Mouse (Mus musculus) layer of hippocampus, postnatal 36 days (tissue): ENCODE measurements around the gene Kcnip2. TPM values are rescaled to one million over a fixed set of nuclear protein-coding genes. Genes with fewer than 3 reads are reported as not detected.
"Not testable (repeated sequence)": the region's sequence is repeated elsewhere in the genome, so short reads cannot be mapped to it uniquely, and the experiment has no call there.

Experiments
- DNase-seq, 2 experiments: peaks; one replicate each; pipeline ENCODE4 v3.0.0; 2022
- total RNA-seq, 2 experiments: library from RNA; stranded (reverse); gene quantifications; 2 replicates each; pipeline ENCODE4 v1.2.3; 2021

The Kcnip2 gene
- total RNA-seq, 2 experiments from 2014 or later, result 228 to 229 TPM

- DNase-seq, result no peak
These were observed 4.7 kb downstream of the Kcnip2 start for GRCm38 (mm10) chr19:45811028-45811674.

GRCm38 (mm10) chr19:45807732-45808131, 8.1 kb downstream of the Kcnip2 start:
- no peak for DNase-seq

- DNase-seq, result not testable (repeated sequence)
These were observed 10.0 kb downstream of the Kcnip2 start for GRCm38 (mm10) chr19:45805817-45806216.

- DNase-seq, result no peak
These were observed 11.1 kb downstream of the Kcnip2 start for GRCm38 (mm10) chr19:45804593-45805368.

GRCm38 (mm10) chr19:45803408-45803807, 12.5 kb downstream of the Kcnip2 start:
- DNase-seq, result no peak

GRCm38 (mm10) chr19:45802702-45803101, 13.2 kb downstream of the Kcnip2 start:
- no peak for DNase-seq

- DNase-seq, result no peak
These were observed 19.0 kb downstream of the Kcnip2 start for GRCm38 (mm10) chr19:45796879-45797278.

- DNase-seq, result no peak
These were observed 19.8 kb downstream of the Kcnip2 start for GRCm38 (mm10) chr19:45796061-45796556.

- no peak for DNase-seq
These were observed 20.4 kb downstream of the Kcnip2 start for GRCm38 (mm10) chr19:45795406-45795944.

GRCm38 (mm10) chr19:45794718-45795117, 21.1 kb downstream of the Kcnip2 start:
- no peak for DNase-seq

GRCm38 (mm10) chr19:45792404-45792803, 23.5 kb downstream of the Kcnip2 start:
- no peak for DNase-seq

- no peak for DNase-seq
These were observed 25.7 kb downstream of the Kcnip2 start for GRCm38 (mm10) chr19:45789888-45790874.

GRCm38 (mm10) chr19:45789365-45789764, 26.5 kb downstream of the Kcnip2 start:
- DNase-seq, result no peak

GRCm38 (mm10) chr19:45788337-45788736, 27.5 kb downstream of the Kcnip2 start:
- no peak for DNase-seq

GRCm38 (mm10) chr19:45787450-45787849, 28.4 kb downstream of the Kcnip2 start:
- no peak for DNase-seq

- DNase-seq, result no peak
These were observed 30.4 kb downstream of the Kcnip2 start for GRCm38 (mm10) chr19:45785470-45785869.

GRCm38 (mm10) chr19:45783933-45784576, 31.8 kb downstream of the Kcnip2 start:
- no peak for DNase-seq

- peak; percentile 98 for DNase-seq
These were observed 32.5 kb downstream of the Kcnip2 start, which contains the start of gene Mgea5 for GRCm38 (mm10) chr19:45783181-45783932. TSS of gene Mgea5 (minus strand) at chr19:45783837.

GRCm38 (mm10) chr19:45782315-45783001, 33.4 kb downstream of the Kcnip2 start:
- DNase-seq, result peak; percentile 56 to 62

GRCm38 (mm10) chr19:45781676-45782075, 34.2 kb downstream of the Kcnip2 start:
- DNase-seq, result no peak
